ENCODE assay signal across 8 mouse cellular contexts in the genomic region with DNA sequence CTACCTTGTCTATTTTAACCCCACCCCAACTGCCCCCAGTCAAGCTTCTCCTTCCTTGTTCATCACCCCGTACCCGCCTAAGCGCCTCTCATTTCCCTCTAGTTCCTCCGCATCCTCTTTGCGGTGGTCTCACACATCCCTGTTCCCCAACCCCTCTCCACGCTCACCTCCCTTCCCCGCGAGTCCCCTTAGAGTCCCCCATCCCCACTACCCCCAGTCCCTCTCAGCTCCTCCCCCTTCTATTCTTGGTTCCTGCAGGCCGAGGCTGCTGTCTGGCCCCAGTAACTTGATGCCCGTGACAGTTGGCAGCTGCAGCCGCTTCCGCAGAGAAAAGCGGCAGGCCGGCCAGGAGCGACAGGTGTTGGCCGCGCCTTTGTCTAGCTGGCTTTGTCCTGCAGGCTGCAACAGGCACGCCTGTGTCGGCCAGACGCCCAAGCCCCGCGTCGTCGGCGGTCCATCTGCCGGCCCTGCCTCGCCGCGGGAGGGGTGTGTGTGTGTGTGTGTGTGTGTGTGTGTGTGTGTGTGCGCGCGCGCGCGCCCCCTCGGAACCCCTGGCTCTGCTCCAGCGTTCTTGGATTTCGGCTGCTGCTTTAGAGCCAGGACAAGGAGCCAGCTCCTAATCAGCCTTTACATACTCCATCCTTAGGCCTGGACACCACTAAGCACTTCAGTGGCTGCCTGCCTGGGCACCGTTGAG. TPM values are rescaled to one million over a fixed set of nuclear protein-coding genes. Genes with fewer than 3 reads are reported as not detected.
A peak's percentile ranks its signal among the peaks of the same experiment; 100 is the strongest.
DNase-seq lines count a peak whose midpoint lies in the region; ATAC-seq and TF ChIP-seq lines count a peak whose summit lies in the region.

A gene (minus strand): TSS at position 141 of the 697 bp plus-strand sequence.

- peak within 1 kb of the TSS; percentile 85 for H3K4me3 ChIP-seq in embryonic facial prominence, embryonic 10.5 days
- peak within 1 kb of the TSS; percentile 75 for H3K4me3 ChIP-seq in heart, embryonic 10.5 days
- peak within 1 kb of the TSS; percentile 76 for H3K4me3 ChIP-seq in kidney, embryonic 14.5 days (ENCODE audit: low read length)
- H3K4me3 ChIP-seq in liver, embryonic 11.5 days (ENCODE audit: low read depth, low read length) = peak within 1 kb of the TSS; percentile 79
- H3K4me3 ChIP-seq in myocyte = peak within 1 kb of the TSS; percentile 73
- H3K4me3 ChIP-seq in stomach, embryonic 15.5 days (replicated peaks) = peak within 1 kb of the TSS; percentile 80

- H3K27me3 ChIP-seq in embryonic facial prominence, embryonic 10.5 days (replicated peaks; ENCODE audit: low read depth, poor library complexity, severe bottlenecking) = peaks cover 23% of the 10 kb centered on the region
- 0 out of 2 replicates have a peak, but pooled peaks cover 3% of the 10 kb centered on the region for H3K27me3 ChIP-seq in heart, embryonic 10.5 days (ENCODE audit: insufficient read depth, poor library complexity, severe bottlenecking)
- no peaks in the 10 kb centered on the region for H3K27me3 ChIP-seq in kidney, embryonic 14.5 days (ENCODE audit: control insufficient read depth, insufficient read depth, low read length)
- no peaks in the 10 kb centered on the region for H3K27me3 ChIP-seq in liver, embryonic 11.5 days (replicated peaks; ENCODE audit: control insufficient read depth, insufficient read depth, low read length)
- no peaks in the 10 kb centered on the region for H3K27me3 ChIP-seq in myocyte (ENCODE audit: control insufficient read depth, insufficient read depth, insufficient read length)
- H3K27me3 ChIP-seq in stomach, embryonic 15.5 days (replicated peaks) = no peaks in the 10 kb centered on the region

- H3K9me3 ChIP-seq in embryonic facial prominence, embryonic 10.5 days = no peaks in the 10 kb centered on the region
- H3K9me3 ChIP-seq in heart, embryonic 10.5 days = no peaks in the 10 kb centered on the region
- H3K9me3 ChIP-seq in kidney, embryonic 14.5 days (ENCODE audit: control insufficient read depth, low read length) = no peaks in the 10 kb centered on the region
- no peaks in the 10 kb centered on the region for H3K9me3 ChIP-seq in liver, embryonic 11.5 days (ENCODE audit: control insufficient read depth, low read length)
- H3K9me3 ChIP-seq in stomach, embryonic 15.5 days = no peaks in the 10 kb centered on the region

- WGBS in embryonic facial prominence, embryonic 10.5 days = under 1% methylated on average over 39 of the region's 39 CpGs
- WGBS in heart, embryonic 10.5 days = under 1% methylated on average over 36 of the region's 39 CpGs
- WGBS in kidney, embryonic 14.5 days = under 1% methylated on average over 38 of the region's 39 CpGs
- WGBS in liver, embryonic 11.5 days = under 1% methylated on average over 35 of the region's 39 CpGs
- WGBS in stomach, embryonic 15.5 days = 1% methylated on average over 39 of the region's 39 CpGs

- TF ChIP-seq POLR2A in myocyte (IDR thresholded peaks at IDR 0.05; ENCODE audit: insufficient read length, low read depth) = peak; percentile 70

- peak within 1 kb of the TSS; percentile 99 for H3K4me2 ChIP-seq in kidney, embryonic 14.5 days (replicated peaks; ENCODE audit: low read depth, low read length)
- H3K4me2 ChIP-seq in liver, embryonic 11.5 days = peak within 1 kb of the TSS; percentile 99
- H3K4me2 ChIP-seq in myocyte (ENCODE audit: low read depth) = peak within 1 kb of the TSS; percentile 99
- peak within 1 kb of the TSS; percentile 99 for H3K4me2 ChIP-seq in stomach, embryonic 15.5 days

- H3K36me3 ChIP-seq in embryonic facial prominence, embryonic 10.5 days (replicated peaks) = peaks cover 18% of the 10 kb centered on the region
- H3K36me3 ChIP-seq in heart, embryonic 10.5 days = peaks cover 10% of the 10 kb centered on the region; the same call in 1 of the 2 replicates
- H3K36me3 ChIP-seq in kidney, embryonic 14.5 days (ENCODE audit: control insufficient read depth, insufficient read depth, low read length) = peaks cover 4% of the 10 kb centered on the region; the same call in 1 of the 2 replicates
- no peaks in the 10 kb centered on the region for H3K36me3 ChIP-seq in liver, embryonic 11.5 days (ENCODE audit: control insufficient read depth, insufficient read depth, low read length)
- no peaks in the 10 kb centered on the region for H3K36me3 ChIP-seq in myocyte (ENCODE audit: control insufficient read depth, insufficient read depth)
- H3K36me3 ChIP-seq in stomach, embryonic 15.5 days = peaks cover 7% of the 10 kb centered on the region; the same call in 1 of the 2 replicates

- H3K4me1 ChIP-seq in embryonic facial prominence, embryonic 10.5 days = peaks cover 50% of the 10 kb centered on the region
- H3K4me1 ChIP-seq in heart, embryonic 10.5 days = peaks cover 44% of the 10 kb centered on the region
- H3K4me1 ChIP-seq in kidney, embryonic 14.5 days (ENCODE audit: control insufficient read depth, insufficient read depth, low read length) = peaks cover 19% of the 10 kb centered on the region
- peaks cover 12% of the 10 kb centered on the region for H3K4me1 ChIP-seq in liver, embryonic 11.5 days (replicated peaks; ENCODE audit: control insufficient read depth, insufficient read depth, low read length)
- peaks cover 30% of the 10 kb centered on the region for H3K4me1 ChIP-seq in stomach, embryonic 15.5 days

- peak within 1 kb of the TSS; percentile 85 for H3K9ac ChIP-seq in kidney, embryonic 14.5 days (ENCODE audit: low read depth, low read length)
- H3K9ac ChIP-seq in liver, embryonic 11.5 days (ENCODE audit: low read depth, low read length) = peak within 1 kb of the TSS; percentile 90
- peak within 1 kb of the TSS; percentile 73 for H3K9ac ChIP-seq in stomach, embryonic 15.5 days

- peak within 1 kb of the TSS; percentile 94 for H3K27ac ChIP-seq in embryonic facial prominence, embryonic 10.5 days (replicated peaks)
- peak within 1 kb of the TSS; percentile 92 for H3K27ac ChIP-seq in heart, embryonic 10.5 days
- peak within 1 kb of the TSS; percentile 94 for H3K27ac ChIP-seq in kidney, embryonic 14.5 days (ENCODE audit: low read depth, low read length)
- H3K27ac ChIP-seq in liver, embryonic 11.5 days (ENCODE audit: low read depth, low read length) = peak within 1 kb of the TSS; percentile 75
- H3K27ac ChIP-seq in stomach, embryonic 15.5 days = peak within 1 kb of the TSS; percentile 92

- peak; percentile 45 to 55 for DNase-seq in urinary bladder, adult 18-20 months (ENCODE audit: low spot score in 2 of 2)
- no peak for DNase-seq in urinary bladder, postnatal 10 days (ENCODE audit: low spot score)
- DNase-seq in embryonic facial prominence, embryonic 10.5 days (ENCODE audit: low spot score) = peak; percentile 88
- peak; percentile 93 for DNase-seq in heart, embryonic 10.5 days (ENCODE audit: low spot score)
- DNase-seq in liver, embryonic 11.5 days (ENCODE audit: low spot score) = peak; percentile 73

- H3ac ChIP-seq in myocyte (ENCODE audit: control insufficient read depth, insufficient read length) = peak within 1 kb of the TSS; percentile 40

- H3K79me2 ChIP-seq in myocyte (ENCODE audit: control insufficient read depth, insufficient read depth) = no peaks in the 10 kb centered on the region

- peak; percentile 47 for ATAC-seq in kidney, embryonic 14.5 days (ENCODE audit: low FRiP score, low TSS enrichment)
- ATAC-seq in liver, embryonic 11.5 days (replicated peaks; ENCODE audit: low FRiP score) = no peak
- ATAC-seq in stomach, embryonic 15.5 days (ENCODE audit: insufficient read depth, low FRiP score, low read depth) = peak; percentile 42; the same call in 1 of the 2 replicates

TF ChIP-seq in myocyte, 11 proteins besides CTCF, POLR2A, EP300 and RAD21:
- no peak for TF ChIP-seq POLR2AphosphoS2 (IDR thresholded peaks at IDR 0.05; ENCODE audit: insufficient read length, low read depth)
- no peak for TF ChIP-seq CEBPB (IDR thresholded peaks at IDR 0.05; ENCODE audit: insufficient read depth, poor library complexity, severe bottlenecking)
- TF ChIP-seq SRF (IDR thresholded peaks at IDR 0.05; ENCODE audit: control insufficient read depth, insufficient read length, low read depth) = no peak
- no peak for TF ChIP-seq REST (IDR thresholded peaks at IDR 0.05; ENCODE audit: insufficient read depth, insufficient read length)
- peak; percentile 7 for TF ChIP-seq E2F4 (IDR thresholded peaks at IDR 0.05; ENCODE audit: insufficient read depth)
- peak; percentile 94 for TF ChIP-seq TCF12 (IDR thresholded peaks at IDR 0.05; ENCODE audit: insufficient read depth, poor library complexity, severe bottlenecking)
- peak; percentile 94 to 99 (median 98) for TF ChIP-seq MYOG (IDR thresholded peaks at IDR 0.05; ENCODE audit: control insufficient read depth in 1 of 3, insufficient read depth in 1 of 3, insufficient read length in 2 of 3, low read depth in 2 of 3)
- TF ChIP-seq MYOD1 (IDR thresholded peaks at IDR 0.05; ENCODE audit: control insufficient read depth in 1 of 3, insufficient read length in 2 of 3, low read depth in 2 of 3) = peak; percentile 60 to 99 (median 97)
- TF ChIP-seq TCF3 (IDR thresholded peaks at IDR 0.05; ENCODE audit: insufficient read length, low read depth) = peak; percentile 94

RNA-seq across cellular contexts. Expression of the gene that starts here (rescaled TPM):
- polyA plus RNA-seq in embryonic facial prominence, embryonic 10.5 days (2016; fragmentation: Nextera tagmentation; extraction: Ambion mirVana) = 136 and 144 TPM in 2 replicates
- polyA plus RNA-seq in heart, embryonic 10.5 days (2016; fragmentation: Nextera tagmentation; extraction: Ambion mirVana) = 70.6 and 74.2 TPM in 2 replicates
- polyA plus RNA-seq in kidney, embryonic 14.5 days (2014; fragmentation: Nextera tagmentation; extraction: Ambion mirVana) = 61.1 and 65.8 TPM in 2 replicates
- polyA plus RNA-seq in liver, embryonic 11.5 days (2014; fragmentation: Nextera tagmentation; extraction: Ambion mirVana) = 50.8 and 51.8 TPM in 2 replicates
- polyA plus RNA-seq in myocyte (2012; fragmentation: generic; extraction: Trizol) = 250 TPM
- 82.9 and 89.5 TPM in 2 replicates for polyA plus RNA-seq in stomach, embryonic 15.5 days (2015; fragmentation: Nextera tagmentation; extraction: Ambion mirVana)
